Mouse (Mus musculus): ENCODE measurements around the gene Immp2l. TPM values are rescaled to one million over a fixed set of nuclear protein-coding genes. Genes with fewer than 3 reads are reported as not detected.

The Immp2l gene
- polyA plus RNA-seq, 1 experiment, result 14.8 TPM

DNA sequence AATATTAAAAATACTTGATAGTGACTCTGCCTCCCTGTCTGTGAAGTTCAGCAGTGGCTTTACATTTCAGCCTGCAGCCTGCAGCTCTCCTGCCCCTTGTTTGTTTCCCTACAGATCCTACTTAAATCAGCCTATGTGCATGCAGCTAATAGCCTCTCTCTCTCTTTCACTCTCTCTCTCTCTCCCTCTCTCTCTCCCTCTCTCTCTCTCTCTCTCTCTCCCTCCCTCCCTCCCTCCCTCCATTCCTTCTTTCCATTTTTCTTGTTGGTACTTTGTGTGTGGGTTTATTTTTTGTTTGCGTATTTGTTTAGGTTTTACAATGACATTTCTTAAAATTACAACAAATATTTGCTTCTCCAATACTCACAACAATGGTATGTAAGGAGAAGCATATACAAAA, 462.4 kb downstream of the Immp2l start, which contains the start of gene Lrrn3:
Gene Lrrn3 (minus strand): TSS at position 101 of the 400 bp plus-strand sequence.
- no peak within 1 kb of the TSS for H3K27ac ChIP-seq (ENCODE audit: insufficient read depth, low read depth, low read length)
- TF ChIP-seq POLR2A (IDR thresholded peaks at IDR 0.05; ENCODE audit: low read depth, low read length) (no peak), CTCF (conservative IDR thresholded peaks at IDR 0.05; ENCODE audit: insufficient read depth, insufficient read length, low read depth, low read length) (no peak)
- WGBS, result 100% methylated on average over 1 of the region's 1 CpGs

GRCm38 (mm10) chr12:41487005-41487404, 463.1 kb downstream of the Immp2l start:
- no peaks in the 10 kb centered on the region; the same call in 1 of the 2 replicates for H3K4me1 ChIP-seq (ENCODE audit: control insufficient read depth, insufficient read depth, low read length)
- DNase-seq, result peak; percentile 42
- WGBS, result 29% methylated on average over 5 of the region's 5 CpGs
- H3K27ac ChIP-seq (ENCODE audit: insufficient read depth, low read depth, low read length), result no peak overlapping the region
- no peaks in the 10 kb centered on the region for H3K36me3 ChIP-seq (ENCODE audit: control insufficient read depth, insufficient read depth, low read length)
- TF ChIP-seq POLR2A (IDR thresholded peaks at IDR 0.05; ENCODE audit: low read depth, low read length), result no peak
- TF ChIP-seq CTCF (conservative IDR thresholded peaks at IDR 0.05; ENCODE audit: insufficient read depth, insufficient read length, low read depth, low read length), result peak; percentile 24; the same call in 1 of the 2 replicates
- H3K4me3 ChIP-seq (ENCODE audit: insufficient read depth, low read depth, low read length), result no peak overlapping the region
- H3K27me3 ChIP-seq (replicated peaks; ENCODE audit: control insufficient read depth, insufficient read depth, low read length), result peaks cover 3% of the 10 kb centered on the region

More for the DNA sequence above, 462.4 kb downstream of the Immp2l start, which contains the start of gene Lrrn3:
- peaks cover 3% of the 10 kb centered on the region for H3K27me3 ChIP-seq (replicated peaks; ENCODE audit: control insufficient read depth, insufficient read depth, low read length)
- H3K4me1 ChIP-seq (ENCODE audit: control insufficient read depth, insufficient read depth, low read length), result no peaks in the 10 kb centered on the region; the same call in 1 of the 2 replicates
- peak within 1 kb of the TSS; percentile 46 for H3K4me3 ChIP-seq (ENCODE audit: insufficient read depth, low read depth, low read length)
- H3K36me3 ChIP-seq (ENCODE audit: control insufficient read depth, insufficient read depth, low read length), result no peaks in the 10 kb centered on the region
- no peak for DNase-seq

DNA sequence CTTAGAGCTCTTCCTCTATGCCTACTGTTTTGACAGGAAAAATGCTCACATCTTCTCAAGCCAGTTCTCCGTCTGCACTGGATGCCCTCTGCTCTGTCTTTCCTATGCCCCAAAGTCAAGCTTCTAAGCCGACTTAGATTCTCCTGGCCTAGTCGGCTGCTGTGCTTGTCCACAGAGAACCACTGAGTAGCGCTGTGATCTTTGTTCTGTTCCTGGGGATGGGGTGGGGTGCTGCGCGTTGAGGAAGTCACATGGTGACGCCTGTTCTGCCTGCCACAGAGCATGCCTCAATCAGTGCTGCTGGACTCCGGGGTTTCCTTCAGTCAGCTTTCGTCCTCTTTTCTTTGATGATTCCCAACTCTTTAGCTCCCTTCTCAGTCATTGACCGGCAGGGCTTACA, 470.7 kb downstream of the Immp2l start:
- Histone ChIP-seq H3K27ac (ENCODE audit: insufficient read depth, low read depth, low read length) (no peak overlapping the region), H3K36me3 (ENCODE audit: control insufficient read depth, insufficient read depth, low read length) (no peaks in the 10 kb centered on the region), H3K4me3 (ENCODE audit: insufficient read depth, low read depth, low read length) (no peak overlapping the region), H3K27me3 (replicated peaks; ENCODE audit: control insufficient read depth, insufficient read depth, low read length) (no peaks in the 10 kb centered on the region), H3K4me1 (ENCODE audit: control insufficient read depth, insufficient read depth, low read length) (no peaks in the 10 kb centered on the region)
- no peak for TF ChIP-seq POLR2A (IDR thresholded peaks at IDR 0.05; ENCODE audit: low read depth, low read length)
- 58% methylated on average over 10 of the region's 10 CpGs for WGBS
- no peak for DNase-seq

- TF ChIP-seq CTCF (conservative IDR thresholded peaks at IDR 0.05; ENCODE audit: insufficient read depth, insufficient read length, low read depth, low read length), result no peak
- no peak for TF ChIP-seq POLR2A (IDR thresholded peaks at IDR 0.05; ENCODE audit: low read depth, low read length)
- no peaks in the 10 kb centered on the region for H3K4me1 ChIP-seq (ENCODE audit: control insufficient read depth, insufficient read depth, low read length)
- no peak overlapping the region for H3K4me3 ChIP-seq (ENCODE audit: insufficient read depth, low read depth, low read length)
- no peaks in the 10 kb centered on the region for H3K27me3 ChIP-seq (replicated peaks; ENCODE audit: control insufficient read depth, insufficient read depth, low read length)
- no peak for DNase-seq
- no peaks in the 10 kb centered on the region for H3K36me3 ChIP-seq (ENCODE audit: control insufficient read depth, insufficient read depth, low read length)
- no peak overlapping the region for H3K27ac ChIP-seq (ENCODE audit: insufficient read depth, low read depth, low read length)
- 77% methylated on average over 9 of the region's 9 CpGs for WGBS
Observed at GRCm38 (mm10) chr12:41500049-41500820, 476.3 kb downstream of the Immp2l start.

DNA sequence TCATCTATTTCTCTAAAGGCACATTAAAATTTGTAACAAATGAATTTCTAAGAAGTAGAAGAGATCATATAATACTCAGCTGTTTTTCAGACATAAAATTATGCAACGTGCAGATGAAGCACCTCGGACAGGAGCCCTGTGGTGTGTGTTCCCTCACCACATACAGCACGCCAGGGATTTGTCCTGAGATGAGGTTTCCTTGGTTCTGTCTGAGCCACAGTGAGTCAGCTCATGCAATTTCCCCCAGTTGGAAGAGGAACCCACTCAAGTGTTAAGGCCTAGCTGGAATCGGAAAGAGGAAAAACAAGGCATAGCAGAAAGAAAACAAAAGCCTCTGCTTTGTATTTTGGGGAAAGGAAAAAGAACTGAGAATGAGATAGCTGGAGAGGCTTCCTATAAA, 484.7 kb downstream of the Immp2l start:
- Histone ChIP-seq H3K4me3 (ENCODE audit: insufficient read depth, low read depth, low read length) (no peak overlapping the region), H3K27ac (ENCODE audit: insufficient read depth, low read depth, low read length) (no peak overlapping the region), H3K36me3 (ENCODE audit: control insufficient read depth, insufficient read depth, low read length) (no peaks in the 10 kb centered on the region), H3K27me3 (replicated peaks; ENCODE audit: control insufficient read depth, insufficient read depth, low read length) (no peaks in the 10 kb centered on the region), H3K4me1 (ENCODE audit: control insufficient read depth, insufficient read depth, low read length) (no peaks in the 10 kb centered on the region)
- 72% methylated on average over 4 of the region's 4 CpGs for WGBS
- DNase-seq, result no peak
- no peak for TF ChIP-seq POLR2A (IDR thresholded peaks at IDR 0.05; ENCODE audit: low read depth, low read length)
- no peak for TF ChIP-seq CTCF (conservative IDR thresholded peaks at IDR 0.05; ENCODE audit: insufficient read depth, insufficient read length, low read depth, low read length)

DNA sequence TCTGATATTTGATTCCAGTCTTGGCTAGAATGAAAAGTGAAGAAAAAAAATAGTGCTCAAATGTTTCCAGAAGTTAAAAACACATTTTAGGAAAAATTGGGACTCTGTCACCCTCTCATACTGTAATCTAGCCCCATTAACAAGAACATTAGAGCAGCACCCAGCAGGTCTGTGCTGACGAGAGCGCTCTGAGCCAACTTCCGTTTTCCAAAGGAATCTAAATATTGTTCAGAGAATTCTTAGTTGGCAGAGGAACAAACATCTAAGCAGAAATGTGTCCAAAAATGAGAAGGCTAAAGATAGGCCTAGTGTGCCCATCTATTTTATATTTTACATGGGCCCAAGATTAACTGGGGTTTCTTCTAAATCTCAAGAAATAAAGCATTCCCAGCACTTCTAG, 486.7 kb downstream of the Immp2l start:
- H3K4me1 ChIP-seq (ENCODE audit: control insufficient read depth, insufficient read depth, low read length), result no peaks in the 10 kb centered on the region
- H3K36me3 ChIP-seq (ENCODE audit: control insufficient read depth, insufficient read depth, low read length), result no peaks in the 10 kb centered on the region
- TF ChIP-seq CTCF (conservative IDR thresholded peaks at IDR 0.05; ENCODE audit: insufficient read depth, insufficient read length, low read depth, low read length) (no peak), POLR2A (IDR thresholded peaks at IDR 0.05; ENCODE audit: low read depth, low read length) (no peak)
- DNase-seq, result no peak
- no peak overlapping the region for H3K4me3 ChIP-seq (ENCODE audit: insufficient read depth, low read depth, low read length)
- no peak overlapping the region for H3K27ac ChIP-seq (ENCODE audit: insufficient read depth, low read depth, low read length)
- WGBS, result 64% methylated on average over 3 of the region's 3 CpGs
- no peaks in the 10 kb centered on the region for H3K27me3 ChIP-seq (replicated peaks; ENCODE audit: control insufficient read depth, insufficient read depth, low read length)

- no peaks in the 10 kb centered on the region for H3K4me1 ChIP-seq (ENCODE audit: control insufficient read depth, insufficient read depth, low read length)
- H3K27me3 ChIP-seq (replicated peaks; ENCODE audit: control insufficient read depth, insufficient read depth, low read length), result no peaks in the 10 kb centered on the region
- no peak for TF ChIP-seq POLR2A (IDR thresholded peaks at IDR 0.05; ENCODE audit: low read depth, low read length)
- no peak for TF ChIP-seq CTCF (conservative IDR thresholded peaks at IDR 0.05; ENCODE audit: insufficient read depth, insufficient read length, low read depth, low read length)
- no peak overlapping the region for H3K27ac ChIP-seq (ENCODE audit: insufficient read depth, low read depth, low read length)
- no peaks in the 10 kb centered on the region for H3K36me3 ChIP-seq (ENCODE audit: control insufficient read depth, insufficient read depth, low read length)
- no peak for DNase-seq
- 61% methylated on average over 5 of the region's 5 CpGs for WGBS
- H3K4me3 ChIP-seq (ENCODE audit: insufficient read depth, low read depth, low read length), result no peak overlapping the region
Observed at GRCm38 (mm10) chr12:41518897-41519296, 495.0 kb downstream of the Immp2l start.

Measured in kidney, adult 2 months (tissue).